Mouse (Mus musculus) bone marrow, adult 2 months (tissue): ENCODE measurements at regions not wholly inside any gene's neighbourhood (a gene's known extent, or its start where the extent isn't known, plus 50 kb on each side); places are given as distances from the start of the nearest gene placed in this dataset.

Source experiments
- H3K27ac ChIP-seq: fragments of 200-500 bp; 2 replicates; pipeline ENCODE4 v1.5.1; 2012; ENCODE audit warnings: low read depth, mild to moderate bottlenecking, control low read depth, inconsistent platforms, low read length; ENCODE audit not compliant: control insufficient read depth, poor library complexity, insufficient read depth
- H3K4me1 ChIP-seq: fragments of 200-500 bp; 2 replicates; pipeline ENCODE4 v1.6.1; 2011; ENCODE audit warnings: low read length; ENCODE audit not compliant: control insufficient read depth, insufficient read depth
- H3K4me3 ChIP-seq: fragments of 200-500 bp; replicated peaks from 2 replicates; pipeline ENCODE3; 2011; ENCODE audit warnings: mild to moderate bottlenecking, low read depth, low read length, control low read depth; ENCODE audit not compliant: control insufficient read depth
- CTCF ChIP-seq: fragments of 200-500 bp; IDR thresholded peaks from 2 replicates; pipeline ENCODE4 v1.5.1; 2011; ENCODE audit warnings: low read length, control low read depth; ENCODE audit not compliant: control insufficient read depth, insufficient read depth
- POLR2A ChIP-seq: fragments of 200-500 bp; IDR thresholded peaks from 2 replicates; pipeline ENCODE4 v1.6.1; 2011; ENCODE audit warnings: low read depth, mild to moderate bottlenecking, control low read depth, low read length, borderline replicate concordance; ENCODE audit not compliant: control insufficient read depth
- WGBS: fragments of 180-500 bp; shearing (Covaris S2); methylation state at CpG from one replicate; pipeline ENCODE4 v1.1.7; 2018; 5-methylcytosine and 5-hydroxymethylcytosine counted together

- TF ChIP-seq CTCF (no peak), POLR2A (no peak)
- H3K27ac ChIP-seq = no peak overlapping the region
- WGBS = 79% methylated on average over 2 of the region's 2 CpGs
- H3K4me1 ChIP-seq = no peaks in the 10 kb centered on the region
- no peak overlapping the region for H3K4me3 ChIP-seq
Observed at GRCm38 (mm10) chr6:52411302-52411701, 98.0 kb downstream of the Evx1 start.

- TF ChIP-seq POLR2A (no peak), CTCF (no peak)
- H3K4me3 ChIP-seq = no peak overlapping the region
- H3K4me1 ChIP-seq = no peaks in the 10 kb centered on the region
- no peak overlapping the region for H3K27ac ChIP-seq
- WGBS = 78% methylated on average over 4 of the region's 4 CpGs
Observed at GRCm38 (mm10) chr6:52413639-52414038, 100.3 kb downstream of the Evx1 start.

DNA sequence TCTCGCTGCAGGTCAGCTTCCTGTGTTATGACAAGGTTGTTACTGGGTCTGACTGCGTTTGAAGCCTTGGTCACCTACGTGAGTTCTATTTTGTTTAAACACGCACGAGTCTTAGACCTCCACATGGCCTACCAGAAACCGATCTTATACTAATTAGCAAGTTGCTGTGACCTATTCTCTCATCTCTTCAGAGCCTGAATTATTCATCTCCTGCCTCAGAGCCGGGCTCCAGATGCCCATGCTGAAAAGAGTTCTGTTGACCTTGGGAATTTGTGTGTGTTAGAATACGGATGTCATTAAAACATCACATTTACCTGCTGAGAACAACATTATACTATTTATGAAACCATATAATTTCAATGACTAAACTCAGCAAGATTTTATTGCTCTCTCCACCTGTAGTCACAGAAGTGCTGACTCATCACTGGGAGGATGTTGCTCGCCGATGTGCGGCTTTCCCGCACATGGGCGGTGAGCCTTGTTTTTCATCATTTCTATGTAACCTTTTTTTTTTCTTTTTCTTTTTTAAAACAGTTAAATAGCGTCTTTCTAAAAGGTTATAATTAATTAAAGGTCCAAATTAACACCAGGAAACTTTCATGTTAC, 102.1 kb downstream of the Evx1 start:
- WGBS = 55% methylated on average over 14 of the region's 14 CpGs
- Histone ChIP-seq H3K4me1 (no peaks in the 10 kb centered on the region), H3K4me3 (no peak overlapping the region), H3K27ac (no peak overlapping the region)
- TF ChIP-seq POLR2A = no peak

GRCm38 (mm10) chr6:52416491-52416890, 103.2 kb downstream of the Evx1 start:
- no peak overlapping the region for H3K27ac ChIP-seq
- H3K4me3 ChIP-seq = no peak overlapping the region
- TF ChIP-seq POLR2A (no peak), CTCF (no peak)
- no peaks in the 10 kb centered on the region for H3K4me1 ChIP-seq
- 60% methylated on average over 3 of the region's 3 CpGs for WGBS

DNA sequence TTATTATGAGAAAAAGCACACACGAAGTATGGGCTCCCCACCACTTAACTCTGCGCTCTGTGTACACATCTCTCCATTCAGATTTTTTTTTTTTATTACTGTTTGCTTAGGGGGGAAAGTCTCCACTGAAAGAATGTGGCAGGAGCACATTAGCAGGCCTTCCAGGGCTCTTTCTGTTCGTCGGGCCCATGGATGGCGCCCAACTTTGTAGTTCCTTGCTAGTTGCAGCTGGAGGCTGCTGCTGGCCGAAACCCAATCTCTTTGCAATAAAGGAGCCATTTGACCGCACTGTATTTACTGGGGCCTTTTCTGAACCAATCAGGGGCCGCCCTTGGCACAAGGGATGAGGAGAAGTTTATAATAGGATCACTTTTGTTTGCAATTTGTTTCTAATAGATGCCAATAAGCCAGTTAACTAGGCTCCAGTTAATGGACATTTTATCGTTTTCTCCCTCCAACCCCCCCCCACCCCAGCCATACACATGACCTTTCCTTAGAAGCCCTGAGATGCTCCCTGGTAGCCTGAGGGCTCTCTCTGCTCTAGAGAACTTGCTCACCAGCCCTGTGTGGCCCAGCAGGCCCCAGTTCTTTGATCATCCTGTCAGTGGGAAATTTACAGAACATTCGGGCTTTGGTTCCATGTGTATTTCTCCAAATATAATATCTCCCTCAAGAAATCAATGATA, 104.3 kb downstream of the Evx1 start:
- TF ChIP-seq POLR2A (no peak), CTCF (no peak)
- H3K4me1 ChIP-seq = no peaks in the 10 kb centered on the region
- H3K4me3 ChIP-seq = no peak overlapping the region
- no peak overlapping the region for H3K27ac ChIP-seq
- 83% methylated on average over 10 of the region's 10 CpGs for WGBS

GRCm38 (mm10) chr6:52418451-52419170, 105.3 kb downstream of the Evx1 start:
- Histone ChIP-seq H3K27ac (no peak overlapping the region), H3K4me1 (no peaks in the 10 kb centered on the region), H3K4me3 (no peak overlapping the region)
- TF ChIP-seq POLR2A (no peak), CTCF (no peak)
- 78% methylated on average over 12 of the region's 12 CpGs for WGBS

DNA sequence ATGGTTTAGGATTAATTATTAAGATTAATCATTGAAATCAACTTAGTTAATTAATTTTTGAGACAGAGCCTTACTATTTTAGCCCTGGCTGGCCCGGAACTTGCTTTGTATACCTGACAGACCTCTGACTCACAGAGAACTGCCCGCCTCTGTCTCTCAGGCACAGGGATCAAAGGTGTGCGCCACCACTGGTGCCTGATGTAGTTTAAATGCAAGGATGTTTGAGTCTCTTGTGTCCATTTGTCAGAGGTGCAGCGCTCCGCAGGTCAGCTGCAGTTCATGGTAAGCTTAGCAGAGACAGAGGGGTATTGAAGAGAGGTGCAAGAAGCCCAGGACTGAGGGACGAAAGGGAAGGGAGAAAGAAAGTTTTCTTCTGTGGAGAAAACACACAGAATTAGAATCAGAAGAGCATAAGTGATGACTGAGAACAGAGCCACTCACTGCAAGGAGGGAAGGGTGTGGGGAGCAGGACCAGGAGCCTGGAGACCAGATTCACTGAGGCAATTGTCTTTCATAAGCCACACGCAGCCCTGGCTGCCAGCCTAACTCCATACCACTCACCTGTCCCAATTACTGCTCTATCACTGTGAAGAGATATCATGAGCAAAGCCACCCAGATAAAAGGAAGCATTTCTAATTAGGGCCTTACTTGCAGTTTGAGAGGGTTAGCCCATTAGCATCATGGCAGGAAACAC, 107.1 kb downstream of the Evx1 start:
- no peak overlapping the region for H3K4me3 ChIP-seq
- H3K27ac ChIP-seq = no peak overlapping the region
- 78% methylated on average over 7 of the region's 7 CpGs for WGBS
- no peaks in the 10 kb centered on the region for H3K4me1 ChIP-seq
- no peak for TF ChIP-seq POLR2A
- TF ChIP-seq CTCF = no peak

DNA sequence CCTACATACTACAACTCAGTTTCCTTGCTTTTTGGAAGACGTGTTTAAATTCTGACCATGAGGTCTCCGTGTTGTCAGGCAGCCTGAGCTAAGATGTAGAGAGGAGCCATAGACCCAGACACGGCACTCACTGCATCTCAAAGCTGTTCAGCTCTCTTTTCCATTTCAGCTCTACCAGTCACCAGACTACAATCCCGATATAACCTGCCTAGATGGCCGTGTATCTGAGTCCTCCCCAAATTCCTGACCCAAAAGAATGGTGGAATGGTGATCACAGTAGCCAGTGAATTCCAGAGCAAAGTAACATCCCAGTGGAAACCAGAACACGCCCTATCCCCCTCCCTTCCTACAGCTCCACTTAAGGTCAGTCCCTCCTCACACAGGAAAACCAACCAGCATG, 108.5 kb downstream of the Evx1 start:
- H3K4me3 ChIP-seq = no peak overlapping the region
- WGBS = 82% methylated on average over 6 of the region's 6 CpGs
- H3K4me1 ChIP-seq = no peaks in the 10 kb centered on the region
- no peak overlapping the region for H3K27ac ChIP-seq
- TF ChIP-seq POLR2A = no peak
- no peak for TF ChIP-seq CTCF

GRCm38 (mm10) chr6:52422686-52423085, 109.4 kb downstream of the Evx1 start:
- Histone ChIP-seq H3K4me1 (no peaks in the 10 kb centered on the region), H3K27ac (no peak overlapping the region), H3K4me3 (no peak overlapping the region)
- TF ChIP-seq CTCF (no peak), POLR2A (no peak)
- WGBS = 90% methylated on average over 10 of the region's 10 CpGs
